Mouse (Mus musculus) liver, embryonic 11.5 days (tissue): Measurements from ENCODE around the gene Tesmin. TPM values are rescaled to one million over a fixed set of nuclear protein-coding genes. Genes with fewer than 3 reads are reported as not detected.
A peak's percentile ranks its signal among the peaks of the same experiment; 100 is the strongest.

Source experiments
- ATAC-seq: fragments of 200-750 bp; cut with Nextera tagmentation; replicated peaks from 2 replicates; pipeline ENCODE4 v1.8.0; 2017; ENCODE audit warnings: moderate number of reproducible peaks, mild to moderate bottlenecking, moderate TSS enrichment, moderate library complexity; ENCODE audit not compliant: low FRiP score
- DNase-seq: peaks from one replicate; pipeline ENCODE4 v3.0.0-alpha.2; 2017; ENCODE audit warnings: low spot score
- H3K27ac ChIP-seq: fragments of 300-500 bp; sonication (generic); 2 replicates; pipeline ENCODE4 v1.5.1; 2014; ENCODE audit warnings: mild to moderate bottlenecking, low read depth, low read length, control low read depth
- H3K27me3 ChIP-seq: fragments of 300-500 bp; sonication (generic); replicated peaks from 2 replicates; pipeline ENCODE4 v1.6.1; 2014; ENCODE audit warnings: low read length, mixed read lengths; ENCODE audit not compliant: control insufficient read depth, insufficient read depth
- H3K36me3 ChIP-seq: fragments of 300-500 bp; sonication (generic); 2 replicates; pipeline ENCODE4 v1.6.1; 2014; ENCODE audit warnings: mild to moderate bottlenecking, low read length, moderate library complexity, mixed read lengths; ENCODE audit not compliant: control insufficient read depth, insufficient read depth
- H3K4me1 ChIP-seq: fragments of 300-500 bp; sonication (generic); replicated peaks from 2 replicates; pipeline ENCODE4 v1.6.1; 2014; ENCODE audit warnings: low read length, mixed read lengths; ENCODE audit not compliant: control insufficient read depth, insufficient read depth
- H3K4me2 ChIP-seq: fragments of 300-500 bp; sonication (generic); 2 replicates; pipeline ENCODE4 v1.6.1; 2014; ENCODE audit warnings: mild to moderate bottlenecking, control low read depth, moderate library complexity
- H3K4me3 ChIP-seq: fragments of 300-500 bp; sonication (generic); 2 replicates; pipeline ENCODE4 v1.5.1; 2014; ENCODE audit warnings: low read depth, low read length, control low read depth
- H3K9ac ChIP-seq: fragments of 300-500 bp; sonication (generic); 2 replicates; pipeline ENCODE4 v1.6.1; 2014; ENCODE audit warnings: low read depth, low read length, control low read depth
- H3K9me3 ChIP-seq: fragments of 300-500 bp; sonication (generic); 2 replicates; pipeline ENCODE4 v1.6.1; 2016; ENCODE audit warnings: low read length, inconsistent platforms, mixed read lengths; ENCODE audit not compliant: control insufficient read depth
- WGBS: fragments of 180-500 bp; shearing (Covaris S2); extraction: QIAGEN DNeasy Blood & Tissue Kit; methylation state at CpG from one replicate; pipeline ENCODE4 v1.1.7; 2014; 5-methylcytosine and 5-hydroxymethylcytosine counted together
- polyA plus RNA-seq: library from polyadenylated mRNA; unstranded; fragments of >200 nt; fragmentation: Nextera tagmentation; extraction: Ambion mirVana; gene quantifications from 2 replicates; pipeline ENCODE4 v1.2.1, GENCODE M21; 2014

Gene Tesmin
- polyA plus RNA-seq, 1 experiment from 2014 or later, result 0.41 TPM

- DNase-seq, result no peak
- Histone ChIP-seq H3K9ac (no peak overlapping the region), H3K9me3 (no peaks in the 10 kb centered on the region), H3K36me3 (no peaks in the 10 kb centered on the region), H3K4me1 (no peaks in the 10 kb centered on the region), H3K4me2 (no peak overlapping the region), H3K27me3 (no peaks in the 10 kb centered on the region; the same call in 1 of the 2 replicates), H3K4me3 (no peak overlapping the region), H3K27ac (no peak overlapping the region)
- WGBS, result 60% methylated on average over 5 of the region's 5 CpGs
- no peak for ATAC-seq
Observed at GRCm38 (mm10) chr19:3440667-3441066, 52.0 kb downstream of the Tesmin start.

GRCm38 (mm10) chr19:3441092-3441491 is 52.4 kb downstream of the Tesmin start:
- Histone ChIP-seq H3K36me3 (no peaks in the 10 kb centered on the region), H3K4me2 (no peak overlapping the region), H3K27me3 (no peaks in the 10 kb centered on the region; the same call in 1 of the 2 replicates), H3K27ac (no peak overlapping the region), H3K9ac (no peak overlapping the region), H3K4me3 (no peak overlapping the region), H3K9me3 (no peaks in the 10 kb centered on the region), H3K4me1 (no peaks in the 10 kb centered on the region)
- 63% methylated on average over 10 of the region's 10 CpGs for WGBS
- no peak for ATAC-seq
- no peak for DNase-seq

- Histone ChIP-seq H3K27me3 (no peaks in the 10 kb centered on the region), H3K4me3 (no peak overlapping the region), H3K9me3 (no peaks in the 10 kb centered on the region), H3K36me3 (no peaks in the 10 kb centered on the region), H3K27ac (no peak overlapping the region), H3K9ac (no peak overlapping the region), H3K4me2 (no peak overlapping the region), H3K4me1 (no peaks in the 10 kb centered on the region)
- DNase-seq, result no peak
- WGBS, result 55% methylated on average over 3 of the region's 3 CpGs
- ATAC-seq, result no peak
Observed at GRCm38 (mm10) chr19:3447348-3447747, 58.7 kb downstream of the Tesmin start.

- no peak for ATAC-seq
- 76% methylated on average over 3 of the region's 3 CpGs for WGBS
- Histone ChIP-seq H3K36me3 (no peaks in the 10 kb centered on the region; the same call in 1 of the 2 replicates), H3K4me2 (no peak overlapping the region), H3K4me3 (no peak overlapping the region), H3K4me1 (no peaks in the 10 kb centered on the region), H3K9ac (no peak overlapping the region), H3K27me3 (no peaks in the 10 kb centered on the region), H3K27ac (no peak overlapping the region), H3K9me3 (no peaks in the 10 kb centered on the region)
- DNase-seq, result no peak
Observed at GRCm38 (mm10) chr19:3449248-3449647, 60.6 kb downstream of the Tesmin start.

- no peaks in the 10 kb centered on the region for H3K4me1 ChIP-seq
- no peak overlapping the region for H3K4me3 ChIP-seq
- H3K4me2 ChIP-seq, result no peak overlapping the region
- ATAC-seq (no peak), DNase-seq (no peak)
- 92% methylated on average over 3 of the region's 3 CpGs for WGBS
- no peak overlapping the region for H3K27ac ChIP-seq
- H3K36me3 ChIP-seq, result peaks cover 10% of the 10 kb centered on the region
- no peaks in the 10 kb centered on the region for H3K27me3 ChIP-seq
- H3K9me3 ChIP-seq, result no peaks in the 10 kb centered on the region
- H3K9ac ChIP-seq, result no peak overlapping the region
Observed at GRCm38 (mm10) chr19:3450714-3451113, 62.1 kb downstream of the Tesmin start.

GRCm38 (mm10) chr19:3451170-3451569 is 62.5 kb downstream of the Tesmin start:
- Histone ChIP-seq H3K4me1 (no peaks in the 10 kb centered on the region), H3K4me3 (no peak overlapping the region), H3K36me3 (peaks cover 10% of the 10 kb centered on the region), H3K9ac (no peak overlapping the region), H3K4me2 (no peak overlapping the region), H3K9me3 (no peaks in the 10 kb centered on the region), H3K27ac (no peak overlapping the region), H3K27me3 (no peaks in the 10 kb centered on the region)
- peak; percentile 46; the same call in 1 of the 2 replicates for ATAC-seq
- DNase-seq, result peak; percentile 40
- 31% methylated on average over 6 of the region's 6 CpGs for WGBS

- H3K27ac ChIP-seq, result no peak overlapping the region
- 54% methylated on average over 6 of the region's 6 CpGs for WGBS
Observed at GRCm38 (mm10) chr19:3451649-3452048, 63.0 kb downstream of the Tesmin start.

More at GRCm38 (mm10) chr19:3451649-3452048, 63.0 kb downstream of the Tesmin start:
- H3K4me2 ChIP-seq, result no peak overlapping the region
- no peak overlapping the region for H3K9ac ChIP-seq
- H3K27me3 ChIP-seq, result no peaks in the 10 kb centered on the region
- H3K4me1 ChIP-seq, result no peaks in the 10 kb centered on the region
- H3K9me3 ChIP-seq, result no peaks in the 10 kb centered on the region
- ATAC-seq (no peak), DNase-seq (no peak)
- H3K4me3 ChIP-seq, result no peak overlapping the region
- peaks cover 11% of the 10 kb centered on the region for H3K36me3 ChIP-seq

Other genes starting within 250 kb of the Tesmin start
- 154 and 156 TPM in 2 replicates for gene Mrpl21, start 106.0 kb upstream of the Tesmin start, polyA plus RNA-seq
- gene Ighmbp2, start 105.8 kb upstream of the Tesmin start, polyA plus RNA-seq, result 7.4 and 8.8 TPM in 2 replicates
- 15.0 and 15.8 TPM in 2 replicates for gene Cpt1a, start 66.5 kb upstream of the Tesmin start, polyA plus RNA-seq
- 2.1 and 2.6 TPM in 2 replicates for gene Gal, start 25.7 kb downstream of the Tesmin start, polyA plus RNA-seq
- 53.9 and 58.9 TPM in 2 replicates for gene Ppp6r3, start 186.9 kb downstream of the Tesmin start, polyA plus RNA-seq